Mouse (Mus musculus) embryonic fibroblast, embryonic 13.5 days (primary cell): ENCODE results near the gene Hoxc6. TPM values are rescaled to one million over a fixed set of nuclear protein-coding genes. Genes with fewer than 3 reads are reported as not detected.

Experiments
- H3K27ac ChIP-seq: 2 replicates; pipeline ENCODE4 v1.5.1; 2012; ENCODE audit warnings: low read length, control low read depth, inconsistent platforms; ENCODE audit not compliant: insufficient read depth
- H3K4me1 ChIP-seq: 2 replicates; pipeline ENCODE4 v1.6.1; 2011; ENCODE audit warnings: low read length; ENCODE audit not compliant: control insufficient read depth, insufficient read depth
- H3K4me3 ChIP-seq: 2 replicates; pipeline ENCODE4 v1.5.1; 2011; ENCODE audit warnings: mild to moderate bottlenecking, control low read depth, low read length; ENCODE audit not compliant: insufficient read depth
- CTCF ChIP-seq: IDR thresholded peaks from 2 replicates; pipeline ENCODE4 v1.5.1; 2011; ENCODE audit warnings: mild to moderate bottlenecking, control low read depth, low read length, moderate library complexity, borderline replicate concordance; ENCODE audit not compliant: insufficient read depth
- POLR2A ChIP-seq: IDR thresholded peaks from 2 replicates; pipeline ENCODE4 v1.6.1; 2011; ENCODE audit warnings: low read depth, mild to moderate bottlenecking, control low read depth, low read length, moderate library complexity
- polyA plus RNA-seq: library from polyadenylated mRNA; stranded (reverse); fragments of >200 nt; gene quantifications from 2 replicates; pipeline ENCODE4 v1.2.4, GENCODE M21; 2011; ENCODE audit warnings: low read depth; ENCODE audit not compliant: missing spikeins, insufficient read length

The Hoxc6 gene
- polyA plus RNA-seq, 1 experiment = 42.6 TPM

GRCm38 (mm10) chr15:103058715-103059114, 60.7 kb downstream of the Hoxc6 start:
- Histone ChIP-seq H3K27ac (no peak overlapping the region), H3K4me3 (no peak overlapping the region), H3K4me1 (no peaks in the 10 kb centered on the region)
- no peak for TF ChIP-seq CTCF
- TF ChIP-seq POLR2A = no peak

- peak overlapping the region; percentile 22 for H3K4me3 ChIP-seq
- no peaks in the 10 kb centered on the region for H3K4me1 ChIP-seq
- TF ChIP-seq CTCF = no peak
- TF ChIP-seq POLR2A = no peak
- no peak overlapping the region; the same call in 1 of the 2 replicates for H3K27ac ChIP-seq
These were observed 61.4 kb downstream of the Hoxc6 start for GRCm38 (mm10) chr15:103059393-103059992.

GRCm38 (mm10) chr15:103060021-103060340, 61.9 kb downstream of the Hoxc6 start:
- Histone ChIP-seq H3K4me3 (peak overlapping the region; percentile 1; the same call in 1 of the 2 replicates), H3K4me1 (no peaks in the 10 kb centered on the region), H3K27ac (0 out of 2 replicates have a peak overlapping the region, but pooled peaks have one; percentile 27)
- TF ChIP-seq POLR2A (no peak), CTCF (no peak)

- Histone ChIP-seq H3K4me1 (no peaks in the 10 kb centered on the region), H3K4me3 (peak overlapping the region; percentile 1; the same call in 1 of the 2 replicates)
These were observed 62.5 kb downstream of the Hoxc6 start for GRCm38 (mm10) chr15:103060341-103061130.

GRCm38 (mm10) chr15:103061131-103061825, 63.2 kb downstream of the Hoxc6 start:
- Histone ChIP-seq H3K4me3 (no peak overlapping the region), H3K4me1 (no peaks in the 10 kb centered on the region), H3K27ac (peak overlapping the region; percentile 27; the same call in 1 of the 2 replicates)
- no peak for TF ChIP-seq POLR2A
- no peak for TF ChIP-seq CTCF

More at GRCm38 (mm10) chr15:103060341-103061130, 62.5 kb downstream of the Hoxc6 start:
- no peak for TF ChIP-seq POLR2A
- no peak for TF ChIP-seq CTCF
- H3K27ac ChIP-seq = peak overlapping the region; percentile 27; the same call in 1 of the 2 replicates

Other genes with a start within 250 kb of the Hoxc6 start
- gene Hoxc13, start 77.2 kb upstream of the Hoxc6 start, polyA plus RNA-seq = 0.21 TPM in 1 of 2 replicates, not detected in the other
- gene Hoxc12, start 61.5 kb upstream of the Hoxc6 start, polyA plus RNA-seq = not detected in 2 replicates
- 0.40 and 1.2 TPM in 2 replicates for gene Hoxc11, start 43.8 kb upstream of the Hoxc6 start, polyA plus RNA-seq
- gene Hoxc10, start 31.5 kb upstream of the Hoxc6 start, polyA plus RNA-seq = 7.3 and 16.6 TPM in 2 replicates
- 7.6 and 11.0 TPM in 2 replicates for gene Hoxc5, start 30.8 kb upstream of the Hoxc6 start, polyA plus RNA-seq
- 4.9 and 6.2 TPM in 2 replicates for gene Hoxc9, start 21.8 kb upstream of the Hoxc6 start, polyA plus RNA-seq
- gene Hoxc8, start 7.7 kb upstream of the Hoxc6 start, polyA plus RNA-seq = 28.5 and 45.5 TPM in 2 replicates
- 12.5 and 12.6 TPM in 2 replicates for gene Hoxc4, start 20.7 kb downstream of the Hoxc6 start, polyA plus RNA-seq
- 10.4 and 11.0 TPM in 2 replicates for gene Smug1, start 168.8 kb downstream of the Hoxc6 start, polyA plus RNA-seq
- gene Cbx5, start 241.6 kb downstream of the Hoxc6 start, polyA plus RNA-seq = 132 and 172 TPM in 2 replicates
- 509 and 719 TPM in 2 replicates for gene Hnrnpa1, start 242.2 kb downstream of the Hoxc6 start, polyA plus RNA-seq